Mouse (Mus musculus) thymus, adult 2 months (tissue): Measurements from ENCODE around the gene Tmem184a. TPM values are rescaled to one million over a fixed set of nuclear protein-coding genes. Genes with fewer than 3 reads are reported as not detected.

Experiments used
- DNase-seq: peaks from one replicate; pipeline ENCODE4 v3.0.0; 2021
- H3K27ac ChIP-seq: fragments of 200-500 bp; 2 replicates; pipeline ENCODE4 v1.5.1; 2012; ENCODE audit warnings: low read length, control low read depth; ENCODE audit not compliant: control insufficient read depth, insufficient read depth
- H3K27me3 ChIP-seq: fragments of 200-500 bp; 2 replicates; pipeline ENCODE4 v1.6.1; 2012; ENCODE audit warnings: mild to moderate bottlenecking, low read length, moderate library complexity, mixed read lengths; ENCODE audit not compliant: control insufficient read depth, insufficient read depth
- H3K36me3 ChIP-seq: fragments of 200-500 bp; 2 replicates; pipeline ENCODE4 v1.6.1; 2012; ENCODE audit warnings: mild to moderate bottlenecking, low read length, moderate library complexity; ENCODE audit not compliant: control insufficient read depth, insufficient read depth
- H3K4me1 ChIP-seq: fragments of 200-500 bp; replicated peaks from 2 replicates; pipeline ENCODE4 v1.6.1; 2012; ENCODE audit warnings: low read length; ENCODE audit not compliant: control insufficient read depth, insufficient read depth
- H3K4me3 ChIP-seq: fragments of 200-500 bp; 2 replicates; pipeline ENCODE4 v1.5.1; 2012; ENCODE audit warnings: mild to moderate bottlenecking, low read length, control low read depth, moderate library complexity; ENCODE audit not compliant: control insufficient read depth, insufficient read depth
- CTCF ChIP-seq: fragments of 200-500 bp; IDR thresholded peaks from 2 replicates; pipeline ENCODE4 v1.5.1; 2012; ENCODE audit warnings: mild to moderate bottlenecking, control low read depth, low read length, moderate library complexity, borderline replicate concordance; ENCODE audit not compliant: control insufficient read depth, poor library complexity, insufficient read depth; ENCODE audit errors: extremely low read depth
- POLR2A ChIP-seq: fragments of 200-500 bp; IDR thresholded peaks from 2 replicates; pipeline ENCODE4 v1.6.1; 2012; ENCODE audit warnings: mild to moderate bottlenecking, low read length, control low read depth, moderate library complexity; ENCODE audit not compliant: control insufficient read depth, poor library complexity, insufficient read depth; ENCODE audit errors: extremely low read depth
- WGBS: fragments of 180-500 bp; shearing (Covaris S2); methylation state at CpG from one replicate; pipeline ENCODE4 v1.1.7; 2018; 5-methylcytosine and 5-hydroxymethylcytosine counted together
- polyA plus RNA-seq: library from polyadenylated mRNA; depleted of rRNA; stranded (reverse); fragments of >200 nt; gene quantifications from 2 replicates; pipeline ENCODE4 v1.2.3, GENCODE M21; 2012

Tmem184a gene
- polyA plus RNA-seq, 1 experiment: 7.6 TPM

DNA sequence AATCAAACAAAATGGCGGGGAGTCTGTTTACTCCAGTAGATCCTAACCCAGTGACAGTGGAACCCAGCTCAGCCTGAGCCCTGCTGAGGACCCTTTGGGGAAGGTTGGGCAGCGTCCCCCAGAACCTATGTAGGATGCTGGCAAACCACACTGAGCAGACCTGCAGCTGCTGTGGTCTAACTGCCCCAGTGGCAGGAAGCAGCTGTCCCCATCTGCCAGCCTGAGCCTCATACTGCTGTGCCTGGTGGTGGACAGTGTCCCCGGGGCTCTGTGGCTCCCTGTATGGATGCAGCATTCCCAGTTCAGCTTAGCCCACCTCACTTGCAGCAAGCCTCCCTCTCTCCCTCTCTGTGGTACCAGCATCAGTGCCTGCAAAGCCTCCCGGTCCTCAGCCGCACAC is 42.8 kb downstream of the Tmem184a start:
- WGBS: 6% methylated on average over 5 of the region's 5 CpGs
- peaks cover 5% of the 10 kb centered on the region for H3K36me3 ChIP-seq
- peak overlapping the region; percentile 92 for H3K27ac ChIP-seq
- TF ChIP-seq CTCF (0 out of 2 replicates have a peak, but pooled peaks have one; percentile 35), POLR2A (no peak)
- DNase-seq: peak; percentile 67
- no peak overlapping the region for H3K4me3 ChIP-seq
- no peaks in the 10 kb centered on the region for H3K27me3 ChIP-seq
- H3K4me1 ChIP-seq: peaks cover 28% of the 10 kb centered on the region

DNA sequence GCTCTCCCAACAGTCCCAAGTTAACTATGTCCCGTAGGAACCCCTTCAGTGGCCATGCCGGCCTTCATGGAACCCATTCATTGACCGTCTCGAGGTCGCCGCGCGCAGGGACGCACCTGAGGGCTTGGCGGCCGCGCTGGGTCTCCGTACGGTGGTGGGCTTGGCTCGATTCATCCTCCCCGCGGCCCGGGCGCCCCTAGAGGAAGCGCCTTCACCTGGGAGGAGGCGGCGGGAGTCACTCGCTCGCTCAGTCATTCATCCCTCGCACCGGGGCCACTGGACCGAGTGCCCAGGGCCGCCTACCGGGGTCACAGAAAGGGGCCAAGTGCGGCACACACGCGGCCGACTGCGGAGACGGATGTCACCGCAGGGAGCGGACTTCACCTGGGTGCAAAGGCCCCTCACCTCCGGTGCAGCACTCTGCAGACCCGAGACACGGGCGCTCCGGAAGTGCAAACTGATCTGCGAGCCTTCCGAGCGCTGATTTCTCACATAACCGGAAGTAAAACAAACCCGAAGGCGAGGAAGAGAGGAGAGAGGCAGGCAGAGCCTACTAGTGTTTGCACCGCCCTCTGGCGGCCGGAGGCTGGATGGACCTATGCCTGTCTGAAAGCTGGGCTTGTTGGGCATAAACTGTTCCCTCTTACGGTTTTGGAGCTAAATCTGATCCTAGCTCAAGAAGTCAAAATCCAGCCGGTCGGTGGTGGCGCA is 44.3 kb downstream of the Tmem184a start, which contains the start of gene Ints1:
Ints1 (minus strand) TSS at position 459 of the 711 bp plus-strand sequence.
- under 1% methylated on average over 55 of the region's 55 CpGs for WGBS

DNA sequence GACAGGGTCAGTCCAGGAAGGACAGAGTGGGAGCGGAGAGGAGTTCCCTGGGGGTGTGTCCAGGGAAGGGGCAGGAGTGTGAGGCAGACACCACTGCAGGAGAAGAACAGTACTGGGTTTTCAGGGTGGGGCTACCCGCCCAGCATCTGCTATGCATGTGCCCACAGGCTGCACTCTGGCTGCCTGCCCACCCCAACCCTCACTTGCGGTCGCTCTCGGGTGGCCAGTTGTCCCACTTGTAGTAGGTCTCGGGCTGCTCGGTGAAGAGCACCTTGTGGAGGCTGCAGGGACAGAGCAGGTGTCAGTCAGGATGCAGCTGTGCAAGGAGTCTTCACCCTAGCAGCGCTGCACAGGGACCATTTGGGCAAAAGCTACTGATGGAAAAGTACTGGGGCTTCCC is 51.5 kb downstream of the Tmem184a start:
- H3K27ac ChIP-seq: no peak overlapping the region
- no peak for DNase-seq
- no peaks in the 10 kb centered on the region for H3K4me1 ChIP-seq
- peaks cover 62% of the 10 kb centered on the region for H3K36me3 ChIP-seq
- 93% methylated on average over 8 of the region's 8 CpGs for WGBS
- no peaks in the 10 kb centered on the region for H3K27me3 ChIP-seq
- no peak for TF ChIP-seq CTCF
- no peak for TF ChIP-seq POLR2A
- no peak overlapping the region for H3K4me3 ChIP-seq

More for the DNA sequence above, 44.3 kb downstream of the Tmem184a start, which contains the start of gene Ints1:
- Histone ChIP-seq H3K4me1 (peaks cover 28% of the 10 kb centered on the region), H3K27me3 (no peaks in the 10 kb centered on the region), H3K36me3 (peaks cover 21% of the 10 kb centered on the region), H3K4me3 (peak within 1 kb of the TSS; percentile 91), H3K27ac (peak within 1 kb of the TSS; percentile 92)
- peak; percentile 93 for TF ChIP-seq CTCF
- TF ChIP-seq POLR2A: peak; percentile 43
- DNase-seq: peak; percentile 97

DNA sequence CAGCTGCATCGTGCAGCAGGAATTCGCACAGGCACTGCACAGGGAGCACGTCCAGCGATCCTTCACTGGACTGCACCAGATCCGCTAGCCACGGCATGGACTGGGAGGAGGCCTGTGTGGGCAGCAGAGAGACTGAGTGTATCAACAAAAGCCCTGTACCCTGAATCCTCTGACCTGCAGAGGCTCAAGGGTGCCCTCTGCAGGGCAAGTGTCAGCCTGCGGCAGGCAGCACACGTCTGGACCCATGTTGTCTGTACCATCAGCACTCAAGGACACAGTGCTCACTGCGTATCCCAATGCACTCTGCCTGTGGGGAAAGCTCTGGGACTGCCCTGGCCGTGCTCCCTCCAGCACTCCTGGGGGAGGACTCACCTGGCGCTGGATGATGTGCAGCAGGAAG is 55.4 kb downstream of the Tmem184a start:
- peak; percentile 27 for DNase-seq
- TF ChIP-seq CTCF: peak; percentile 57
- TF ChIP-seq POLR2A: no peak
- peaks cover 60% of the 10 kb centered on the region for H3K36me3 ChIP-seq
- H3K4me1 ChIP-seq: no peaks in the 10 kb centered on the region
- H3K27ac ChIP-seq: no peak overlapping the region
- H3K27me3 ChIP-seq: no peaks in the 10 kb centered on the region
- 92% methylated on average over 11 of the region's 11 CpGs for WGBS
- no peak overlapping the region for H3K4me3 ChIP-seq

DNA sequence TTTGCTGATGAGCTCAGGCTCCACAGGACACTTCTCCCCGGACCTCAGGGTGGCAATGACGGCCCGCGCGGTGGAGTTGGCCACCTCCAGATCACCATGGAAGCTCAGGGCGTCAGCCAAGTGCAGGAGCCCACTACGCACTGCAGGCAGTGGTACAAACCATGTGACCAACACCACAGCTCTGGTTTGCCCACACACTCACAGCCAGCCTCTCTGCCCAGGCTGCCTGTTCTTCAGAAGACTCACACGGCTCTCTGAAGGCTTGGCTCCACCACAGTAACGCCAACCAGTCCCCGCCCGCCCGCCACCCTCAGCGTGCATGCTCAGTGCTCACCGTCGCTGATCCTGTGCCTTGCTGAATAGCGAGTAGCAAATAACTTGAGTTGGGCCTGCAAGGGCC is 61.6 kb downstream of the Tmem184a start:
- 93% methylated on average over 16 of the region's 16 CpGs for WGBS
- H3K36me3 ChIP-seq: peaks cover 48% of the 10 kb centered on the region

DNA sequence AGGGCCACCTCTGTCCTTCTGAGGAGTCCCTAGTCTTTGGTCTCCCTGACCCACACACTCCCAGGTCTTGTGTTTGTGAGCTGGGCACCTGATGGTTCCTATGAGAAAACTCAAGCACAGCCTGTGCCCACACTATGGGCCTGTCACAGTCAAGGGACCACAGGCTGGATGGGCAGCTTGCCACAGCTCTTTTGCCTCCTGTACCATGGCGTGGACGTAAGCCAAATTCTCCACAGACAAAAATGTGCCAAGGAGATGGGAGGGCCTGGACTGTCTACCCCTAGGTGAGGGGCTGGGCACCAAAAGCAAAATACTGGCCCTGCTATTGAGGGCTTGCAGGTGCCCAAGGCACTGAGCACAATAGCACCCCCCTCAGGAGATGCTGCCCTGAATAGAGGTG is 63.1 kb downstream of the Tmem184a start:
- H3K27me3 ChIP-seq: no peaks in the 10 kb centered on the region
- TF ChIP-seq CTCF (no peak), POLR2A (no peak)
- H3K27ac ChIP-seq: no peak overlapping the region
- no peaks in the 10 kb centered on the region for H3K4me1 ChIP-seq
- peaks cover 33% of the 10 kb centered on the region for H3K36me3 ChIP-seq
- no peak overlapping the region for H3K4me3 ChIP-seq
- no peak for DNase-seq
- 98% methylated on average over 2 of the region's 2 CpGs for WGBS

More for the DNA sequence above, 61.6 kb downstream of the Tmem184a start:
- Histone ChIP-seq H3K4me3 (no peak overlapping the region), H3K27me3 (no peaks in the 10 kb centered on the region), H3K4me1 (no peaks in the 10 kb centered on the region), H3K27ac (no peak overlapping the region)
- TF ChIP-seq CTCF (no peak), POLR2A (no peak)
- no peak for DNase-seq
